Mouse (Mus musculus) left cerebral cortex, postnatal 4 days (tissue): ENCODE data around the gene Sbf1. TPM values are rescaled to one million over a fixed set of nuclear protein-coding genes. Genes with fewer than 3 reads are reported as not detected.

Source experiments
- DNase-seq: peaks from one replicate; pipeline ENCODE4 v3.0.0-alpha.2; 2022
- intact Hi-C: fragments of 180-260 bp; cut with DNase I; formaldehyde crosslinking; loops from one replicate; pipeline ENCODE4 v1.15.1; 2025
- microRNA-seq: library from miRNA; unstranded; fragments of <30 nt; microRNA quantifications from one replicate; pipeline ENCODE4 v1.2.0, GENCODE M21; 2022
- total RNA-seq, 2 experiments: library from RNA; stranded (reverse); gene quantifications; 2 replicates each; pipeline ENCODE4 v1.2.3; 2021

Gene Sbf1
- total RNA-seq, 2 experiments from 2014 or later: 192 to 235 TPM

DNA sequence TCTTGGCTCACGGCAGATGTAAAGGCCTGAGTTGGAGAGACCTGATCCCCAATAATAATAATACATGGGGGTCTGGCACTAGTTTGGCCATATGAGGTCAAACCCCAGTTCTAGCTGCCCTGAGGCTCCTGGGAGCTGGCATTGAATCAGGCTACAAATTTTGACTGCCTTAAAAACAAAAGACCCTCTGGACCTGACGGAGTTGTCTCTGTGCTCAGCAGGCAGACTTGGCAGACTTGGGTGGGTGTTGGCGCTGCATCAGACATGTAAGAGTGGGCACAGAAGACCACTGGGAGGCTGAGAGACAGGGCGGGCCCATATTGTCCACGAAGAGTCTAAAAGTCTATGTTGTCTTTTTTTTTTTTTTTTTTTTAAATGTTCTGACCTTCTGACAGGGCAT lies 28.5 kb downstream of the Sbf1 start:
- no peak for DNase-seq
- intact Hi-C loops: no loop called here

GRCm38 (mm10) chr15:89286114-89286513 lies 29.0 kb downstream of the Sbf1 start:
- intact Hi-C loops: no loop called here

DNA sequence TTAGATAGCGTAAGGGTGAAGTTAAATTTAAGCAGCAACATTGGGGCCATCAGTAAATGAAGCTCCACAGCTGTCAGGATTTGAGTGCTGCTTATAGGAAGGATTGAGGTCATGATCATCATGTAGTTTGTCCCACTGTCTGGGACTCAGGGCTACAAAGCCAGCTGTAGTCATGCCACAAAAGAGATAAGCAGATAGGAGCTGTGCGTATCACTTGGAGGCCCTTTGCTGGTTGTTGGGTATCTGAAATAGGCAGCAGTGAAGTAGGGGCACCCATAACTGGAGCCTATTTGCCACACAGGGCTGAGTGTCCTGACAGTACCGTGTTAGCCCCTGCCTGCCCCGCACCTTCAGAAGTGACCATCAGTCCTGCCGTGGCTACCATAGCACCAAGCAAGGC lies 29.6 kb downstream of the Sbf1 start:
- no peak for DNase-seq
- intact Hi-C loops: no loop called here

More at GRCm38 (mm10) chr15:89286114-89286513, 29.0 kb downstream of the Sbf1 start:
- DNase-seq: no peak

DNA sequence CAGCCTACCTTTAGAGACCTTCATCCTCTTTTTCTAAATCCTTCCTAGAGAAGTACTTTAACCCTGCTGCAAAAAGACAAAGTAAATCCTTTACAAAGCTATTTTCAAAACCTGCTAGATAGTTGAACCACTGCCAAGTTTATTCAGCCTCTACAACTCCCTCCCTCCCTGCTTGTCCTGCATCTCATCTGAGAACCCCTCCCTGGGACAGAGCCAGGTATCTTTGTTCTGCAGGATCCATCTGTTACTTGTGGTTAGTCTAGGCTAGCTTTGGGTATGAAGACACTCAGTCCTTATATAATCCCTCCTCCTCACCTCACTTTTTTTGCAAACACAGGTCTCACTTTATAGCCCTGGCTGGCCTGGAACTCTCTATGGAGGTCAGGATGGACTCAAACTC lies 30.1 kb downstream of the Sbf1 start:
- DNase-seq: no peak
- intact Hi-C loops: no loop called here

GRCm38 (mm10) chr15:89284094-89284493 lies 31.0 kb downstream of the Sbf1 start:
- no peak for DNase-seq
- intact Hi-C loops: no loop called here

GRCm38 (mm10) chr15:89282546-89282945 lies 32.6 kb downstream of the Sbf1 start:
- intact Hi-C loops: no loop called here
- no peak for DNase-seq

- intact Hi-C loops: no loop called here
- no peak for DNase-seq
Observed at GRCm38 (mm10) chr15:89277366-89277765, 37.7 kb downstream of the Sbf1 start.

DNA sequence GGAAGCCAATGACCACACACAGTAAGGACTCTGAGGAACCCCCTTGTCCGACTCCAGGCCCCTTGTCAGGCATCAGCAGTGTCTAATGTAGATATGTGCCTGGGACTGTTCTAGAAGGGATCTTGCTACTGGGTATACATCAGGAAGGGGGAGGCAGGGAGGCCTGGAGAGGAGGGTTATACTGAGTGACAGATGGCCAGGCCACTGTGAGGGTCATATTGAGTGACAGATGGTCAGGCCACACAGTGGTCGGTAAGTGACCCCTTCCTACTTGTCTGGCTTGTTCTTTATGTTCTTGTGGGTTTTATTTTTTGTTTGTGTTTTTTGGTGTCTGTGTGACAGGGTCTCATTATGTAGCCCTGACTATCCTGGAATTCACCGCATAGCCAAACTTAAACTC lies 39.6 kb downstream of the Sbf1 start:
- intact Hi-C loops: no loop called here
- DNase-seq: no peak

DNA sequence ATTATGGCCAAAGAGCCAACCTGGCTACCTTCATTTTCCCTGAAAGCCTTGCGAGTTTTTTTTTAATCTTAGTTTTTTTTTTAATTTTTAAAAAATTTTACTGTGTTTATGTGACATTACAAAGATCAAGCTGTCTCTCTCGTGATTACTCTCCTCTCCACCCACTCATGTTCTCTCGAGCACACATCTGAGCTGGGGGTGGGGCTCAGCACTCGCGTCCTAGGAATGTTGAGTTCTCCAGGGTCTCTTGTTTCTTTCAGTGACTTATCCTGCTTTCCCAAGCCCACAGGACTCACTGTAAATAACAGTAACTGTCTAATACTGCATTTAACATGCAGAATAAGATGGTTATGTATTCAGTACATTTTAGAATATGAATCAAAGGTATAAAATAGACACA lies 50.6 kb downstream of the Sbf1 start:
- intact Hi-C loops: no loop called here
- no peak for DNase-seq

- intact Hi-C loops: no loop called here
- DNase-seq: no peak
Observed at GRCm38 (mm10) chr15:89258997-89259396, 56.1 kb downstream of the Sbf1 start.

DNA sequence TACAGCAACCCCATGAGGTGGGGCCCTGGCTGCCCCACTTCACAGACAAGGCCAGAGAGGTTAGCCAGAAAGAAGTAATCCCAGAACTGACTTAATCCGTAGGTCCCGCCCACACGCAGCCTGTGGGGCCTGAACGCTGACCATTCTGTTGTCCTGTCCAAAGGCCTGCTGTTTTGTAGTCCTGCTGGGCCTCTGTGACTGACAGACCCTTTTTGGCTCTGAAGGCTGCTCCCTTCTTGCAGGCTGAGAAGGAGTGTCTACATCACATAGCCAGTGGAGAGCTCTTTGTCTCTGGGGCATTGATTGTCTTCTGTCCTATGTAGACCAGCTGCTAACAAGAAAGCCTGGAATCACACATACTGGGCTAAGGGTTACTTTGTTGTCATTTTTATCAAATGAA lies 59.8 kb downstream of the Sbf1 start:
- intact Hi-C loops: no loop called here
- DNase-seq: no peak

DNA sequence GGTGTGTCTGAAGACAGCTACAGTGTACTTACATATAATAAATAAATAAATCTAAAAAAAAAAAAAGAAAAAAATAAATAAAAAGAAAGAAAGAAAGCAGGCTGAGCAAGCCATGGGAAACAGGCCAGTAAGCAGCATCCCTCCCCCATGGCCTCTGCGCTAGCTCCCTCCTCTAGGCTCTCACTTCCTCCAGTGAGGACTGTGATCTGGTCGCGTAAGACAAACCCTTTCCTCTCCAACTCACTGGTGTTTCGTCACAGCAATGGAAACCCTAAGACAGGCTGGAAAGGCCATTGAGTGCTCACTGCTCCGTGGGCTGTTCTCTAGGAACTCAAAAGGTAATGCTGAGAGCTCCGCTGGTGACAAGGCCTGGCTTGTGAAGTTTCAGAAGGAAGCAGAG lies 66.0 kb downstream of the Sbf1 start:
- intact Hi-C loops: no loop called here
- no peak for DNase-seq

- intact Hi-C loops: no loop called here
- no peak for DNase-seq
Observed at GRCm38 (mm10) chr15:89241025-89241424, 74.1 kb downstream of the Sbf1 start.

- intact Hi-C loops: no loop called here
- DNase-seq: no peak
Observed at GRCm38 (mm10) chr15:89239751-89240392, 75.2 kb downstream of the Sbf1 start.

Small RNAs within 50 kb of the gene (microRNA-seq; reads per million reads assigned to microRNA genes)
- 1.2 reads per million for gene Mir6959

Other genes starting within 250 kb of the Sbf1 start
- 10 to 100 TPM; 27.7 to 28.2 TPM for gene Trabd, start 240.2 kb downstream of the Sbf1 start, total RNA-seq
- 10 to 100 TPM; 24.6 to 25.7 TPM for gene Selenoo, start 226.2 kb downstream of the Sbf1 start, total RNA-seq
- gene Tubgcp6, start 192.2 kb downstream of the Sbf1 start, total RNA-seq: 10 to 100 TPM; 36.9 to 42.1 TPM
- gene Hdac10, start 186.6 kb downstream of the Sbf1 start, total RNA-seq: 10 to 100 TPM; 40.0 to 42.8 TPM
- 1 to 10 TPM; 4.1 to 5.0 TPM for gene Mapk12, start 174.6 kb downstream of the Sbf1 start, total RNA-seq
- gene Mapk11, start 165.7 kb downstream of the Sbf1 start, total RNA-seq: 10 to 100 TPM; 34.4 to 36.6 TPM
- 100 to 1,000 TPM; 100 TPM for gene Plxnb2, start 134.5 kb downstream of the Sbf1 start, total RNA-seq
- 10 to 100 TPM; 46.6 to 49.4 TPM for gene Dennd6b, start 118.8 kb downstream of the Sbf1 start, total RNA-seq
- 100 to 1,000 TPM; 163 to 165 TPM for gene Ppp6r2, start 103.8 kb downstream of the Sbf1 start, total RNA-seq
- gene Adm2, start 7.4 kb upstream of the Sbf1 start, total RNA-seq: not detected
- gene Miox, start 19.1 kb upstream of the Sbf1 start, total RNA-seq: not detected
- gene Lmf2, start 40.3 kb upstream of the Sbf1 start, total RNA-seq: 10 to 100 TPM; 22.9 to 36.2 TPM
- 10 to 100 TPM; 86.6 to 93.2 TPM for gene Ncaph2, start 40.4 kb upstream of the Sbf1 start, total RNA-seq
- 10 to 100 TPM; 25.0 to 28.7 TPM for gene Sco2, start 58.5 kb upstream of the Sbf1 start, total RNA-seq
- under 1 TPM; 0.62 to 0.81 TPM for gene Tymp, start 61.7 kb upstream of the Sbf1 start, total RNA-seq
- gene Odf3b, start 64.0 kb upstream of the Sbf1 start, total RNA-seq: 1 to 10 TPM; 1.8 to 1.9 TPM
- gene Klhdc7b, start 69.6 kb upstream of the Sbf1 start, total RNA-seq: not detected
- not detected for gene Syce3, start 95.2 kb upstream of the Sbf1 start, total RNA-seq
- 1 to 10 TPM; 4.0 to 7.6 TPM for gene Cpt1b, start 110.6 kb upstream of the Sbf1 start, total RNA-seq
- gene C730034F03Rik, start 114.3 kb upstream of the Sbf1 start, total RNA-seq: 1 to 10 TPM; 1.8 to 3.2 TPM
- gene Gm44502, start 114.4 kb upstream of the Sbf1 start, total RNA-seq: 1 to 10 TPM in 1 of 2 experiments, under 1 TPM in 1; 0.40 to 1.3 TPM
- gene Chkb, start 114.6 kb upstream of the Sbf1 start, total RNA-seq: 10 to 100 TPM; 75.8 TPM
- gene Mapk8ip2, start 138.6 kb upstream of the Sbf1 start, total RNA-seq: 100 to 1,000 TPM; 155 to 170 TPM
- 10 to 100 TPM; 31.5 to 32.8 TPM for gene Arsa, start 162.1 kb upstream of the Sbf1 start, total RNA-seq
- gene Shank3, start 184.3 kb upstream of the Sbf1 start, total RNA-seq: 100 to 1,000 TPM; 136 to 141 TPM